Mouse (Mus musculus): Measurements from ENCODE around the gene Eri3.

The Eri3 gene

GRCm38 (mm10) chr4:117581626-117582025, 31.5 kb downstream of the Eri3 start:
- no peak for DNase-seq

- DNase-seq = no peak
Measured at GRCm38 (mm10) chr4:117585995-117586394, 35.8 kb downstream of the Eri3 start.

GRCm38 (mm10) chr4:117587447-117587846, 37.3 kb downstream of the Eri3 start:
- DNase-seq = no peak

GRCm38 (mm10) chr4:117589081-117589660, 39.0 kb downstream of the Eri3 start:
- DNase-seq = no peak

GRCm38 (mm10) chr4:117590781-117591180, 40.6 kb downstream of the Eri3 start:
- DNase-seq = no peak

GRCm38 (mm10) chr4:117592206-117592605, 42.0 kb downstream of the Eri3 start:
- DNase-seq = no peak

GRCm38 (mm10) chr4:117595293-117595692, 45.1 kb downstream of the Eri3 start:
- DNase-seq = no peak

GRCm38 (mm10) chr4:117599986-117600565, 49.9 kb downstream of the Eri3 start:
- no peak for DNase-seq

GRCm38 (mm10) chr4:117601338-117601776, 51.2 kb downstream of the Eri3 start:
- DNase-seq = no peak

- DNase-seq = peak; percentile 46 to 55
Measured at GRCm38 (mm10) chr4:117605099-117605953, 55.2 kb downstream of the Eri3 start.

GRCm38 (mm10) chr4:117605954-117606227, 55.7 kb downstream of the Eri3 start:
- DNase-seq = no peak

- peak; percentile 38 to 50 for DNase-seq
Measured at GRCm38 (mm10) chr4:117606831-117607610, 56.9 kb downstream of the Eri3 start.

GRCm38 (mm10) chr4:117608265-117608664, 58.1 kb downstream of the Eri3 start:
- peak; percentile 34 to 37 for DNase-seq

- DNase-seq = no peak
Measured at GRCm38 (mm10) chr4:117609371-117610039, 59.3 kb downstream of the Eri3 start.

- no peak for DNase-seq
Measured at GRCm38 (mm10) chr4:117611385-117611784, 61.2 kb downstream of the Eri3 start.

- no peak for DNase-seq
Measured at GRCm38 (mm10) chr4:117611814-117612213, 61.6 kb downstream of the Eri3 start.

GRCm38 (mm10) chr4:117612713-117613112, 62.5 kb downstream of the Eri3 start:
- no peak for DNase-seq

- DNase-seq = no peak
Measured at GRCm38 (mm10) chr4:117613153-117613773, 63.1 kb downstream of the Eri3 start.

GRCm38 (mm10) chr4:117616600-117616999, 66.4 kb downstream of the Eri3 start:
- DNase-seq = no peak

GRCm38 (mm10) chr4:117622270-117622669, 72.1 kb downstream of the Eri3 start:
- no peak for DNase-seq

GRCm38 (mm10) chr4:117623025-117623424, 72.9 kb downstream of the Eri3 start:
- no peak for DNase-seq

GRCm38 (mm10) chr4:117624660-117625059, 74.5 kb downstream of the Eri3 start:
- DNase-seq = no peak
